Mouse (Mus musculus) gastrocnemius, postnatal 25 days (tissue): ENCODE measurements around the gene Gm8890. TPM values are rescaled to one million over a fixed set of nuclear protein-coding genes. Genes with fewer than 3 reads are reported as not detected.
"Not testable (repeated sequence)": the region's sequence is repeated elsewhere in the genome, so short reads cannot be mapped to it uniquely, and the experiment has no call there.

ENCODE experiments used
- DNase-seq: peaks from one replicate; pipeline ENCODE4 v3.0.0; 2022
- long read RNA-seq, 2 experiments: library from polyadenylated mRNA; stranded (forward); transcript quantifications; one replicate each; pipeline ENCODE4 v2.0.0; 2021
- total RNA-seq, 2 experiments: library from RNA; stranded (reverse); gene quantifications; 1 replicate in 1 of 2; 2 replicates in 1 of 2; pipeline ENCODE4 v1.2.3; 2021

Gene Gm8890
- total RNA-seq = not detected
- long read RNA-seq, experiment 1 = 0 reads
- long read RNA-seq, experiment 2 = 0 reads

GRCm38 (mm10) chr5:11255733-11256132 lies at the start of gene Gm8890:
Gene Gm8890, plus strand, starts transcription at chr5:11256033.
- not testable (repeated sequence) for DNase-seq

DNA sequence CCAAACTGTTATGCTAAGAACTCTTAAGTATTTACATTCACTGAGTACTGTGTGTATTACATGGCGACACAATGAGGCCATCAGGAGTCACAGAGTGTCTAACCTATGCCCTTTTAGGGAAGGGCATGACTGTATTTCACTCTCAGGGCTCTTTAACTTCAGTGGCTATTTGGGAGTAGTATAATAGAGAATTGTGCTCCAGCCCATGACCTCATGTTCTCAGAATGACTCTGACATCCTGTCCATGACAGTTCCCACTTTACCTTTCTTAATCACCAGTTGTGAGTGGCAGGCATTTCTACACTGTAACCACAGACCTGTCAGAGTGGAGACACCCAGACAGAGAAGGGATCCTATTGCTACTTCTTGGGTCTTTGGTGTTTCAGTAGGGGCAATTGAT lies 388 bp downstream of the Gm8890 start:
- DNase-seq = not testable (repeated sequence)

Other genes starting within 250 kb of the Gm8890 start
- gene Gm8879, start 128.4 kb upstream of the Gm8890 start, total RNA-seq = not detected
- not detected for gene Gm5861, start 73.0 kb upstream of the Gm8890 start, total RNA-seq
- gene Speer1, start 85.5 kb downstream of the Gm8890 start, total RNA-seq = not detected
- not detected for gene Gm8897, start 160.4 kb downstream of the Gm8890 start, total RNA-seq
- gene Gm8906, start 246.7 kb downstream of the Gm8890 start, total RNA-seq = not detected